Mouse (Mus musculus) adrenal gland, adult 18-20 months (tissue): ENCODE results near the gene S1pr4. TPM values are rescaled to one million over a fixed set of nuclear protein-coding genes. Genes with fewer than 3 reads are reported as not detected.

ENCODE experiments used
- DNase-seq, 2 experiments: peaks; one replicate each; pipeline ENCODE4 v3.0.0; 2021 to 2022; ENCODE audit warnings: low spot score in 2 of 2
- total RNA-seq, 2 experiments: library from RNA; stranded (reverse); gene quantifications; 1 replicate in 1 of 2; 2 replicates in 1 of 2; pipeline ENCODE4 v1.2.3; 2021

Gene S1pr4
- total RNA-seq, 2 experiments from 2014 or later, result 1.3 to 1.4 TPM

- DNase-seq, result no peak
Observed at GRCm38 (mm10) chr10:81466066-81466465, 33.9 kb downstream of the S1pr4 start.

GRCm38 (mm10) chr10:81465265-81465645, 34.7 kb downstream of the S1pr4 start:
- DNase-seq, result no peak

GRCm38 (mm10) chr10:81464405-81465264, 35.3 kb downstream of the S1pr4 start:
- DNase-seq, result no peak

- DNase-seq, result no peak
Observed at GRCm38 (mm10) chr10:81463531-81463930, 36.4 kb downstream of the S1pr4 start.

- no peak for DNase-seq
Observed at GRCm38 (mm10) chr10:81462917-81463316, 37.0 kb downstream of the S1pr4 start.

GRCm38 (mm10) chr10:81462415-81462804, 37.5 kb downstream of the S1pr4 start:
- no peak for DNase-seq

- DNase-seq, result no peak
Observed at GRCm38 (mm10) chr10:81461673-81462414, 38.1 kb downstream of the S1pr4 start.

GRCm38 (mm10) chr10:81460951-81461350, 39.0 kb downstream of the S1pr4 start:
- DNase-seq, result no peak

- DNase-seq, result no peak
Observed at GRCm38 (mm10) chr10:81460471-81460870, 39.5 kb downstream of the S1pr4 start.

GRCm38 (mm10) chr10:81459399-81459798, 40.5 kb downstream of the S1pr4 start:
- no peak for DNase-seq

GRCm38 (mm10) chr10:81458267-81458666, 41.7 kb downstream of the S1pr4 start:
- DNase-seq, result no peak

- DNase-seq, result no peak
Observed at GRCm38 (mm10) chr10:81457624-81458023, 42.3 kb downstream of the S1pr4 start.

GRCm38 (mm10) chr10:81456983-81457563, 42.9 kb downstream of the S1pr4 start:
- DNase-seq, result no peak

- no peak for DNase-seq
Observed at GRCm38 (mm10) chr10:81455181-81455895, 44.6 kb downstream of the S1pr4 start, which contains the start of gene Nfic. TSS of gene Nfic (minus strand) at chr10:81455635.

- DNase-seq, result no peak
Observed at GRCm38 (mm10) chr10:81454106-81454505, 45.8 kb downstream of the S1pr4 start.

GRCm38 (mm10) chr10:81452947-81453288, 47.0 kb downstream of the S1pr4 start:
- DNase-seq, result no peak

GRCm38 (mm10) chr10:81452237-81452946, 47.5 kb downstream of the S1pr4 start:
- DNase-seq, result no peak

GRCm38 (mm10) chr10:81451365-81451745, 48.6 kb downstream of the S1pr4 start:
- no peak for DNase-seq

GRCm38 (mm10) chr10:81450641-81451364, 49.1 kb downstream of the S1pr4 start:
- peak in 1 of 2 experiments; percentile 15 for DNase-seq

GRCm38 (mm10) chr10:81450140-81450539, 49.8 kb downstream of the S1pr4 start:
- peak; percentile 85 for DNase-seq
